Mouse (Mus musculus) embryonic facial prominence, embryonic 14.5 days (tissue): Measurements from ENCODE around the gene Hnrnpab. TPM values are rescaled to one million over a fixed set of nuclear protein-coding genes. Genes with fewer than 3 reads are reported as not detected.
A peak's percentile ranks its signal among the peaks of the same experiment; 100 is the strongest.

ENCODE experiments used
- ATAC-seq: fragments of 200-750 bp; cut with Nextera tagmentation; 2 replicates; pipeline ENCODE4 v1.8.0; 2017; ENCODE audit warnings: low read depth, moderate number of reproducible peaks, moderate TSS enrichment
- DNase-seq: peaks from one replicate; pipeline ENCODE4 v3.0.0-alpha.2; 2015; ENCODE audit warnings: low spot score
- H3K27ac ChIP-seq: fragments of 300-500 bp; sonication (generic); replicated peaks from 2 replicates; pipeline ENCODE4 v1.5.1; 2014; ENCODE audit warnings: low read depth, mild to moderate bottlenecking, low read length, moderate library complexity
- H3K27me3 ChIP-seq: fragments of 300-500 bp; sonication (generic); replicated peaks from 2 replicates; pipeline ENCODE4 v1.6.1; 2014; ENCODE audit warnings: low read length; ENCODE audit not compliant: control insufficient read depth, insufficient read depth
- H3K36me3 ChIP-seq: fragments of 300-500 bp; sonication (generic); 2 replicates; pipeline ENCODE4 v1.6.1; 2014; ENCODE audit warnings: low read length, mixed read lengths; ENCODE audit not compliant: control insufficient read depth, insufficient read depth
- H3K4me1 ChIP-seq: fragments of 300-500 bp; sonication (generic); 2 replicates; pipeline ENCODE4 v1.6.1; 2014; ENCODE audit warnings: antibody characterized with exemption, low read length; ENCODE audit not compliant: control insufficient read depth, insufficient read depth
- H3K4me2 ChIP-seq: fragments of 300-500 bp; sonication (generic); 2 replicates; pipeline ENCODE4 v1.6.1; 2014; ENCODE audit warnings: low read depth, mild to moderate bottlenecking, low read length, moderate library complexity, mixed read lengths
- H3K4me3 ChIP-seq: fragments of 300-500 bp; sonication (generic); 2 replicates; pipeline ENCODE4 v1.5.1; 2014; ENCODE audit warnings: low read depth, mild to moderate bottlenecking, low read length
- H3K9ac ChIP-seq: fragments of 300-500 bp; sonication (generic); 2 replicates; pipeline ENCODE4 v1.6.1; 2014; ENCODE audit warnings: low read depth, mild to moderate bottlenecking, low read length, moderate library complexity, mixed read lengths
- H3K9me3 ChIP-seq: fragments of 300-500 bp; sonication (generic); 2 replicates; pipeline ENCODE4 v1.6.1; 2016; ENCODE audit warnings: low read length; ENCODE audit not compliant: control insufficient read depth
- WGBS: fragments of 180-500 bp; shearing (Covaris S2); extraction: QIAGEN DNeasy Blood & Tissue Kit; methylation state at CpG from one replicate; pipeline ENCODE4 v1.1.7; 2014; 5-methylcytosine and 5-hydroxymethylcytosine counted together
- polyA plus RNA-seq: library from polyadenylated mRNA; unstranded; fragments of >200 nt; fragmentation: Nextera tagmentation; extraction: Ambion mirVana; gene quantifications from 2 replicates; pipeline ENCODE4 v1.2.1, GENCODE M21; 2014

Hnrnpab gene
- polyA plus RNA-seq, 1 experiment from 2014 or later: 433 TPM

GRCm38 (mm10) chr11:51591915-51592314 is 14.7 kb downstream of the Hnrnpab start:
- WGBS: 89% methylated on average over 7 of the region's 7 CpGs
- Histone ChIP-seq H3K4me1 (no peaks in the 10 kb centered on the region), H3K27ac (no peak overlapping the region), H3K36me3 (peaks cover 98% of the 10 kb centered on the region), H3K9me3 (no peaks in the 10 kb centered on the region), H3K4me3 (no peak overlapping the region), H3K9ac (no peak overlapping the region), H3K27me3 (no peaks in the 10 kb centered on the region), H3K4me2 (no peak overlapping the region)
- ATAC-seq (no peak), DNase-seq (no peak)

DNA sequence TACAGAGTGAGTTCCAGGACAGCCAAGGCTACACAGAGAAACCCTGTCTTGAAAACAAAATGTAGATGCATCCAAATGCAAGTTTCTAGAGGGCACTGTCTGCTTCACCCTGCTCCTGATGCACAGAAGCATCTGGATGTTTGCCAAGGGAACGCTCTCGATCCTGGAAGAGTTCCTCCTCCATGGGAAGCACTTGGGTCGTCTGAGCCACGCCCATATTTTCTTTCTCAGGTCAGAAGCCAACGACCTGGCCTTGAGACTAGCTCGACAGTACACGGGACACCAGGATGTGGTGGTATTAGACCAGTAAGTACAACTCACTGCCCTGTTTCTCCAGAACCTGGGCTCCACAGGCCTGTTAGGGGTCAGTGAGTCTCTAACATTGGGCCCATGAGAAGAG is 15.5 kb downstream of the Hnrnpab start:
- Histone ChIP-seq H3K9me3 (no peaks in the 10 kb centered on the region), H3K36me3 (peaks cover 98% of the 10 kb centered on the region), H3K4me2 (no peak overlapping the region), H3K27ac (no peak overlapping the region), H3K9ac (no peak overlapping the region), H3K27me3 (no peaks in the 10 kb centered on the region), H3K4me1 (no peaks in the 10 kb centered on the region), H3K4me3 (no peak overlapping the region)
- WGBS: 69% methylated on average over 7 of the region's 7 CpGs
- no peak for ATAC-seq
- no peak for DNase-seq

GRCm38 (mm10) chr11:51590002-51590401 is 16.6 kb downstream of the Hnrnpab start:
- H3K9me3 ChIP-seq: no peaks in the 10 kb centered on the region
- H3K4me2 ChIP-seq: no peak overlapping the region
- H3K4me3 ChIP-seq: no peak overlapping the region
- no peak for DNase-seq
- H3K27ac ChIP-seq: no peak overlapping the region
- H3K4me1 ChIP-seq: peaks cover 6% of the 10 kb centered on the region; the same call in 1 of the 2 replicates
- peaks cover 86% of the 10 kb centered on the region for H3K36me3 ChIP-seq
- H3K27me3 ChIP-seq: no peaks in the 10 kb centered on the region
- no peak overlapping the region for H3K9ac ChIP-seq
- ATAC-seq: no peak

DNA sequence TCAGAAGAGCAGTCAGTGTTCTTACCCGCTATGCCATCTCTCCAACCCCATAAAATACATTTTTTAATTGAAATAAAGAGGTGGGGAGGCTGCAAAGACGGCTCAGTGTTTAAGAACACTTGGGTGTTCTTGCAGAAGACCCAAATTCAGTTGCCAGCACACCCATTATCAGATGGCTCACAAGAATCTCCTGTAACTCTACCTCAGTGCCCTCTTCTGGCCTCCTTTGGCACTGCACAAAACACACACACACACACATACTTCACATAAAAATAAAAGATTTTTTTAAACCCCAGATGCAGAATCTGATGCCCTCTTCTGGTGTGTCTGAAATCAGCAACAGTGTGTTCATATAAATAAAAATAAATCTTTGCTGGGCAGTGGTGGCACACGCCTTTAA is 17.8 kb downstream of the Hnrnpab start:
- Histone ChIP-seq H3K4me3 (no peak overlapping the region), H3K27me3 (no peaks in the 10 kb centered on the region), H3K27ac (no peak overlapping the region), H3K4me2 (no peak overlapping the region), H3K9me3 (no peaks in the 10 kb centered on the region), H3K9ac (no peak overlapping the region), H3K36me3 (peaks cover 75% of the 10 kb centered on the region), H3K4me1 (peaks cover 9% of the 10 kb centered on the region)
- ATAC-seq (no peak), DNase-seq (no peak)
- WGBS: 98% methylated on average over 3 of the region's 3 CpGs

DNA sequence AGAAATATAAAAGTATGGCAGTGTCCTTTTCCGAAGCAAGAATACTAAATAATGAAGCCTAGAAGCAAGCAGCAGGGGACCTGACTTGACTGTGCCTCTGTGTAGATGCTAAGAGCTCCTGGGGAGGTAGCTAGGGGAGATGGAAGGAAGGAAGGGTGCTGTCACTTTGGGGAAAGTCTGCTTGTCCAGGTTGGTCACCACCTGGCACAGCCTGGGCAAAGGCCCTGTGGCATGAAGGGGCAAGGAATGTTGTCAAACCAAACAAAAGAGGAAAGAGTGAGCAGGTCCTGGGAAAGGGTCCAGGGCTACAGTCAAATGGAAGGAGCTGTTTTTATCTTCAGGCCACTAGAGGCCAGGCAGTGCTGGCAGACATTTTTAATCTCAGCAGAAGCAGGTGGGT is 19.6 kb downstream of the Hnrnpab start:
- no peak overlapping the region for H3K4me3 ChIP-seq
- H3K4me2 ChIP-seq: no peak overlapping the region
- no peak overlapping the region for H3K9ac ChIP-seq
- ATAC-seq (no peak), DNase-seq (no peak)
- no peaks in the 10 kb centered on the region for H3K27me3 ChIP-seq
- WGBS: 88% methylated on average over 1 of the region's 1 CpGs
- no peak overlapping the region for H3K27ac ChIP-seq
- H3K36me3 ChIP-seq: peaks cover 58% of the 10 kb centered on the region
- no peaks in the 10 kb centered on the region for H3K9me3 ChIP-seq
- H3K4me1 ChIP-seq: peaks cover 12% of the 10 kb centered on the region

DNA sequence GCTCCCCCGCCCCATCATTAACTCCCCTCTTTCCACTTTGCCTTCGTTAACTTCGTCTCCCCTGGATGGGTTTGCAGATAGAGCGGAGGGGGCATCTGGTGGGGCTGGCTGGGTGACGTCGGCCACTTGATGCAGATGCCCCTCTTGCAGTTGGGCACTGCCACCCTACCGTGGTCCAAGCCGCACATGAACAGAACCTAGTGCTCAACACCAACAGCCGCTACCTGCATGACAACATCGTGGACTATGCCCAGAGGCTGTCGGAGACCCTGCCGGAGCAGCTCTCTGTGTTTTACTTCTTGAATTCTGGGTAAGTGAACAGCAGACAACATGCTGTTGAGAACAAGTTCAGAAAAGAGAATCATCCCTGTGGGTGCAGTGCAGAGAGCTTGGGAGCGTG is 20.2 kb downstream of the Hnrnpab start:
- H3K4me1 ChIP-seq: peaks cover 12% of the 10 kb centered on the region
- H3K36me3 ChIP-seq: peaks cover 52% of the 10 kb centered on the region
- no peaks in the 10 kb centered on the region for H3K27me3 ChIP-seq
- H3K9ac ChIP-seq: no peak overlapping the region
- 92% methylated on average over 13 of the region's 13 CpGs for WGBS
- no peak overlapping the region for H3K27ac ChIP-seq
- H3K4me3 ChIP-seq: no peak overlapping the region
- DNase-seq (no peak), ATAC-seq (no peak)
- H3K4me2 ChIP-seq: no peak overlapping the region; the same call in 1 of the 2 replicates
- no peaks in the 10 kb centered on the region for H3K9me3 ChIP-seq

GRCm38 (mm10) chr11:51585608-51586252 is 20.9 kb downstream of the Hnrnpab start:
- WGBS: 64% methylated on average over 8 of the region's 8 CpGs
- Histone ChIP-seq H3K4me3 (peak overlapping the region; percentile 63), H3K27me3 (no peaks in the 10 kb centered on the region), H3K4me2 (peak overlapping the region; percentile 79), H3K36me3 (peaks cover 45% of the 10 kb centered on the region), H3K9ac (peak overlapping the region; percentile 91), H3K9me3 (no peaks in the 10 kb centered on the region), H3K4me1 (peaks cover 12% of the 10 kb centered on the region), H3K27ac (peak overlapping the region; percentile 90)
- DNase-seq (no peak), ATAC-seq (no peak)

DNA sequence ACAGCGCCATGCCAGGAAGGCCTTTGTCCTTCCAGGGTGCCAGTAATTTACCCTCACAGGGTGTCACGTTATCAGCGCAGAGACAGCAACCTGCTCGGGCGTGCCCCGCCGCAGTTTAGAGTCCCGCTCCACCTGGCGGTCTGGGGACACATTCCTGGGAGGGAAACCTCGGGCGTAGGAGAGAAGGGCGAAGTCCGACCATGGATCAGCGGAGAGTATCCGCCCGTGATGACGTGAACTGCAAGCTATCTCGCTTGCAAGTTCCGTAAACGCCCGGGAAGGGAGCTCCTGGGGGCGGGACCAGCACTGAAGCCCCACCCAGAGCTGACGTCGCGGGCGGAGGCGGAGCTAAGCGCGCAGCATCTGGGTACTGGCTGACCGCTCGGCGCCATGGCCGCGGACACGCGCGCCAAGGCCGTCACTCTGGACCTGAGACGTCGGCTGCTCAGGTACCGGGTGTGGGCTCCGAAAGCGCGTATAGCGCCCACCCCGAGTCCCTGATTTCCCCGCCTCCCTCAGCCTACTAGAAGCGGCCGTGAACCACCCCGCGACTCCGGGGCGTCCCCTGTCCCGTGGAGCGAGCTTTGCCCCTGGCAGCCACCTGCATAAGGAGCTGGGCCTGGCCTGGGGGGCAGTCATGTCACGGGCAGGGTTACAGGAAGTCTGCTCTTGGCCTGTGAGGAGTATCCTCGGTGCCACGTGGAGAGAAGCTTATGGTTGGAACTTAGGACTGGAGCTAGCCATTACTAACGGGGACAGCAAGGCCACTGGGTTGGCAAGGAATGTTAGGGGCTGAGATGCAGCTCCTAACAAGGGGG is 22.0 kb downstream of the Hnrnpab start, which contains the start of gene Phykpl:
TSS of gene Phykpl (plus strand) at position 327 of the 818 bp plus-strand sequence.
- peak; percentile 98 for DNase-seq
- H3K4me2 ChIP-seq: peak within 1 kb of the TSS; percentile 79
- H3K36me3 ChIP-seq: peaks cover 35% of the 10 kb centered on the region
- WGBS: under 1% methylated on average over 47 of the region's 59 CpGs
- peak within 1 kb of the TSS; percentile 63 for H3K4me3 ChIP-seq
- H3K4me1 ChIP-seq: peaks cover 12% of the 10 kb centered on the region
- H3K27ac ChIP-seq: peak within 1 kb of the TSS; percentile 90
- H3K9me3 ChIP-seq: no peaks in the 10 kb centered on the region
- peak; percentile 92 for ATAC-seq
- H3K27me3 ChIP-seq: no peaks in the 10 kb centered on the region
- H3K9ac ChIP-seq: peak within 1 kb of the TSS; percentile 91
